Mouse (Mus musculus) embryonic facial prominence, embryonic 11.5 days (tissue): Measurements from ENCODE around the gene Micu2. TPM values are rescaled to one million over a fixed set of nuclear protein-coding genes. Genes with fewer than 3 reads are reported as not detected.

Experiments
- ATAC-seq: fragments of 200-750 bp; cut with Nextera tagmentation; replicated peaks from 2 replicates; pipeline ENCODE4 v1.8.0; 2017; ENCODE audit warnings: low read depth; ENCODE audit not compliant: insufficient number of reproducible peaks, low FRiP score, low TSS enrichment
- DNase-seq: peaks from one replicate; pipeline ENCODE4 v3.0.0-alpha.2; 2015; ENCODE audit warnings: low spot score
- H3K27ac ChIP-seq: fragments of 300-500 bp; sonication (generic); replicated peaks from 2 replicates; pipeline ENCODE4 v1.5.1; 2014; ENCODE audit warnings: mild to moderate bottlenecking, low read depth, low read length, control low read depth
- H3K27me3 ChIP-seq: fragments of 300-500 bp; sonication (generic); 2 replicates; pipeline ENCODE4 v1.6.1; 2014; ENCODE audit warnings: mild to moderate bottlenecking, low read length, moderate library complexity, mixed read lengths; ENCODE audit not compliant: control insufficient read depth, insufficient read depth
- H3K36me3 ChIP-seq: fragments of 300-500 bp; sonication (generic); replicated peaks from 2 replicates; pipeline ENCODE4 v1.6.1; 2014; ENCODE audit warnings: low read depth, mild to moderate bottlenecking, low read length, moderate library complexity, mixed read lengths; ENCODE audit not compliant: control insufficient read depth, insufficient read depth
- H3K4me1 ChIP-seq: fragments of 300-500 bp; sonication (generic); 2 replicates; pipeline ENCODE4 v1.6.1; 2014; ENCODE audit warnings: low read length, mixed read lengths; ENCODE audit not compliant: control insufficient read depth, insufficient read depth
- H3K4me2 ChIP-seq: fragments of 300-500 bp; sonication (generic); 2 replicates; pipeline ENCODE4 v1.6.1; 2014; ENCODE audit warnings: low read depth, mild to moderate bottlenecking, control low read depth, low read length, moderate library complexity
- H3K4me3 ChIP-seq: fragments of 300-500 bp; sonication (generic); 2 replicates; pipeline ENCODE4 v1.5.1; 2014; ENCODE audit warnings: low read depth, low read length, control low read depth
- H3K9ac ChIP-seq: fragments of 300-500 bp; sonication (generic); replicated peaks from 2 replicates; pipeline ENCODE4 v1.6.1; 2014; ENCODE audit warnings: mild to moderate bottlenecking, control low read depth, low read length
- H3K9me3 ChIP-seq: fragments of 300-500 bp; sonication (generic); replicated peaks from 2 replicates; pipeline ENCODE4 v1.6.1; 2016; ENCODE audit warnings: mild to moderate bottlenecking, low read length, inconsistent platforms, mixed read lengths; ENCODE audit not compliant: control insufficient read depth
- WGBS: fragments of 180-500 bp; shearing (Covaris S2); extraction: QIAGEN DNeasy Blood & Tissue Kit; methylation state at CpG from one replicate; pipeline ENCODE4 v1.1.7; 2014; 5-methylcytosine and 5-hydroxymethylcytosine counted together
- polyA plus RNA-seq: library from polyadenylated mRNA; unstranded; fragments of >200 nt; fragmentation: Nextera tagmentation; extraction: Ambion mirVana; gene quantifications from 2 replicates; pipeline ENCODE4 v1.2.1, GENCODE M21; 2014

The Micu2 gene
- polyA plus RNA-seq, 1 experiment from 2014 or later: 67.6 TPM

- WGBS: 84% methylated on average over 8 of the region's 8 CpGs
- H3K4me3 ChIP-seq: no peak overlapping the region
These were observed 111.9 kb downstream of the Micu2 start for GRCm38 (mm10) chr14:57887171-57887570.

GRCm38 (mm10) chr14:57886032-57886431, 113.0 kb downstream of the Micu2 start:
- Histone ChIP-seq H3K4me3 (no peak overlapping the region), H3K36me3 (no peaks in the 10 kb centered on the region), H3K9ac (no peak overlapping the region), H3K27ac (no peak overlapping the region), H3K4me1 (no peaks in the 10 kb centered on the region), H3K9me3 (no peaks in the 10 kb centered on the region), H3K27me3 (no peaks in the 10 kb centered on the region), H3K4me2 (no peak overlapping the region)
- ATAC-seq: no peak
- no peak for DNase-seq
- 88% methylated on average over 2 of the region's 2 CpGs for WGBS

More at GRCm38 (mm10) chr14:57887171-57887570, 111.9 kb downstream of the Micu2 start:
- no peaks in the 10 kb centered on the region for H3K27me3 ChIP-seq
- DNase-seq (no peak), ATAC-seq (no peak)
- H3K36me3 ChIP-seq: no peaks in the 10 kb centered on the region
- no peak overlapping the region for H3K4me2 ChIP-seq
- H3K27ac ChIP-seq: no peak overlapping the region
- H3K9me3 ChIP-seq: no peaks in the 10 kb centered on the region
- H3K4me1 ChIP-seq: no peaks in the 10 kb centered on the region
- H3K9ac ChIP-seq: no peak overlapping the region

GRCm38 (mm10) chr14:57883341-57883740, 115.7 kb downstream of the Micu2 start:
- no peak overlapping the region for H3K4me2 ChIP-seq
- no peaks in the 10 kb centered on the region for H3K4me1 ChIP-seq
- no peak overlapping the region for H3K27ac ChIP-seq
- no peak overlapping the region for H3K9ac ChIP-seq
- DNase-seq: no peak
- no peaks in the 10 kb centered on the region for H3K27me3 ChIP-seq
- no peak overlapping the region for H3K4me3 ChIP-seq
- no peaks in the 10 kb centered on the region for H3K36me3 ChIP-seq
- H3K9me3 ChIP-seq: no peaks in the 10 kb centered on the region
- 93% methylated on average over 3 of the region's 3 CpGs for WGBS
- no peak for ATAC-seq

- Histone ChIP-seq H3K9ac (no peak overlapping the region), H3K27me3 (no peaks in the 10 kb centered on the region), H3K4me1 (no peaks in the 10 kb centered on the region), H3K9me3 (no peaks in the 10 kb centered on the region), H3K36me3 (no peaks in the 10 kb centered on the region), H3K4me3 (no peak overlapping the region), H3K4me2 (no peak overlapping the region), H3K27ac (no peak overlapping the region)
- no peak for DNase-seq
- 69% methylated on average over 4 of the region's 4 CpGs for WGBS
- ATAC-seq: no peak
These were observed 116.3 kb downstream of the Micu2 start for GRCm38 (mm10) chr14:57882720-57883119.

- Histone ChIP-seq H3K36me3 (no peaks in the 10 kb centered on the region), H3K27ac (no peak overlapping the region), H3K4me1 (no peaks in the 10 kb centered on the region), H3K9me3 (no peaks in the 10 kb centered on the region), H3K9ac (no peak overlapping the region), H3K27me3 (no peaks in the 10 kb centered on the region), H3K4me3 (no peak overlapping the region), H3K4me2 (no peak overlapping the region)
- ATAC-seq (no peak), DNase-seq (no peak)
- 63% methylated on average over 4 of the region's 4 CpGs for WGBS
These were observed 117.3 kb downstream of the Micu2 start for GRCm38 (mm10) chr14:57881793-57882192.

GRCm38 (mm10) chr14:57881074-57881473, 118.0 kb downstream of the Micu2 start:
- Histone ChIP-seq H3K27me3 (no peaks in the 10 kb centered on the region), H3K9ac (no peak overlapping the region), H3K4me1 (no peaks in the 10 kb centered on the region), H3K36me3 (no peaks in the 10 kb centered on the region), H3K9me3 (no peaks in the 10 kb centered on the region), H3K4me2 (no peak overlapping the region), H3K27ac (no peak overlapping the region), H3K4me3 (no peak overlapping the region)
- DNase-seq (no peak), ATAC-seq (no peak)

GRCm38 (mm10) chr14:57877921-57878320, 121.1 kb downstream of the Micu2 start:
- Histone ChIP-seq H3K36me3 (no peaks in the 10 kb centered on the region; the same call in 1 of the 2 replicates), H3K9ac (no peak overlapping the region), H3K4me2 (no peak overlapping the region), H3K27ac (no peak overlapping the region), H3K4me3 (no peak overlapping the region), H3K9me3 (no peaks in the 10 kb centered on the region), H3K4me1 (no peaks in the 10 kb centered on the region), H3K27me3 (no peaks in the 10 kb centered on the region)
- DNase-seq: no peak
- no peak for ATAC-seq
- WGBS: 94% methylated on average over 9 of the region's 9 CpGs

- Histone ChIP-seq H3K4me2 (no peak overlapping the region), H3K27ac (no peak overlapping the region), H3K9ac (no peak overlapping the region), H3K4me1 (no peaks in the 10 kb centered on the region), H3K36me3 (no peaks in the 10 kb centered on the region; the same call in none of the 2 replicates), H3K9me3 (no peaks in the 10 kb centered on the region), H3K4me3 (no peak overlapping the region), H3K27me3 (no peaks in the 10 kb centered on the region)
- no peak for ATAC-seq
- no peak for DNase-seq
- 92% methylated on average over 3 of the region's 3 CpGs for WGBS
These were observed 132.3 kb downstream of the Micu2 start for GRCm38 (mm10) chr14:57866676-57867276.
